Comparison of ENCODE assay signal across 29 mouse cellular contexts in the genomic region with DNA sequence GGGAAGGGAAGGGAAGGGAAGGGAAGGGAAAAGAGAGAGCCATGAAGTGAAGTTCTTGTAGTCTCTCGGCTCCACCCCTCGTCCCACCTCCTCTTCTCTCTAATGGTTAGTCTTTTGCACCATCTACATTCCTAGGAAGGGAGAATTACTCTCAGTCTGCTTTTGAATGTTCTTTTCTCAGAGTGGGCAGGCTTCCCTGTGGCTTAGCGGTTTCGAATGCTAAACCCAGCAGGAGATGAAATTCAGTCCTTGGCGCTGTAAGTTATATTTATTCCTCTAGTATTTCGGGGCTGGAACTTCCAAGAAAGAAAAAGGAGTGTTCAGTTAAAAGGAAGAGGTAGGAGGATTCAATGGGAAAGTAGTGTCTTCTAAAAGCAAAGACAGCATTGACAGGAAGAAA. TPM values are rescaled to one million over a fixed set of nuclear protein-coding genes. Genes with fewer than 3 reads are reported as not detected.
DNase-seq lines count a peak whose midpoint lies in the region; ATAC-seq and TF ChIP-seq lines count a peak whose summit lies in the region.
"Had no signal": no experiment of that assay in that cellular context is flagged by ENCODE, and none has a peak within 500 bp of the region (broad histone marks: within the 10 kb centered on the region; RNA-seq: fewer than 3 reads in every experiment).

No protein-coding gene starts in this region.

- no peak overlapping the region for H3K4me3 ChIP-seq in left cerebral cortex, adult 2 months
- H3K4me3 ChIP-seq in intestine, embryonic 15.5 days (replicated peaks): no peak overlapping the region
- H3K4me3 ChIP-seq: embryonic facial prominence, embryonic 12.5 days; erythroblast, embryonic 14.5 days; forebrain, embryonic 12.5 days; heart, embryonic 12.5 days; heart, embryonic 15.5 days; hindbrain, embryonic 10.5 days; hindbrain, embryonic 13.5 days had no signal

- H3K9me3 ChIP-seq in intestine, embryonic 15.5 days: no peaks in the 10 kb centered on the region
- H3K9me3 ChIP-seq: embryonic facial prominence, embryonic 12.5 days; forebrain, embryonic 12.5 days; heart, embryonic 12.5 days; heart, embryonic 15.5 days; hindbrain, embryonic 10.5 days; hindbrain, embryonic 13.5 days had no signal

- no peak overlapping the region for H3K4me2 ChIP-seq in intestine, embryonic 15.5 days (replicated peaks)
- H3K4me2 ChIP-seq: embryonic facial prominence, embryonic 12.5 days; forebrain, embryonic 12.5 days; heart, embryonic 12.5 days; heart, embryonic 15.5 days; hindbrain, embryonic 13.5 days had no signal

- H3K4me1 ChIP-seq in intestine, embryonic 15.5 days (replicated peaks): peaks cover 3% of the 10 kb centered on the region
- H3K4me1 ChIP-seq: heart, embryonic 12.5 days; heart, embryonic 15.5 days; hindbrain, embryonic 13.5 days had no signal

- no peaks in the 10 kb centered on the region for H3K27me3 ChIP-seq in intestine, embryonic 15.5 days (replicated peaks)
- H3K27me3 ChIP-seq: embryonic facial prominence, embryonic 12.5 days; forebrain, embryonic 12.5 days; heart, embryonic 12.5 days; heart, embryonic 15.5 days; hindbrain, embryonic 13.5 days had no signal

- no peak overlapping the region for H3K9ac ChIP-seq in intestine, embryonic 15.5 days
- H3K9ac ChIP-seq: embryonic facial prominence, embryonic 12.5 days; forebrain, embryonic 12.5 days; heart, embryonic 12.5 days; heart, embryonic 15.5 days; hindbrain, embryonic 13.5 days had no signal

- intact Hi-C loops in left cerebral cortex, postnatal 36 days (cut with DNase I): no loop called here
- intact Hi-C loops in left cerebral cortex, adult 2 months (cut with DNase I): no loop called here

- H3K27ac ChIP-seq in left cerebral cortex, adult 2 months: no peak overlapping the region
- H3K27ac ChIP-seq in intestine, embryonic 15.5 days: no peak overlapping the region
- H3K27ac ChIP-seq: embryonic facial prominence, embryonic 12.5 days; forebrain, embryonic 12.5 days; heart, embryonic 15.5 days; hindbrain, embryonic 10.5 days; hindbrain, embryonic 13.5 days had no signal

- peak; percentile 97 for ATAC-seq in frontal cortex, adult (ENCODE audit: low TSS enrichment)
- ATAC-seq in intestine, embryonic 15.5 days: no peak
- ATAC-seq: activated CD4-positive, CD25-positive, alpha-beta regulatory T cell, adult 4 months; CD4-positive, CD25-positive, alpha-beta regulatory T cell, adult 4 months; forebrain, embryonic 16.5 days; hindbrain, embryonic 16.5 days had no signal

- no peak for TF ChIP-seq CTCF in left cerebral cortex, adult 2 months (IDR thresholded peaks at IDR 0.05)

- DNase-seq in frontal cortex, postnatal 10 days (ENCODE audit: low spot score in 2 of 2): no peak
- DNase-seq in left cerebral cortex, postnatal 36 days (ENCODE audit: low spot score in 2 of 2): peak; percentile 28 to 29
- no peak for DNase-seq in left cerebral cortex, adult 2 months (ENCODE audit: extremely low spot score in 1 of 2, low spot score in 2 of 2)
- peak; percentile 18 for DNase-seq in R1 (ENCODE audit: low read depth, low spot score)
- peak; percentile 63 for DNase-seq in brain, adult 2 months (ENCODE audit: low read depth, low spot score)
- DNase-seq in gastrocnemius, postnatal 25 days: no peak
- DNase-seq: adrenal gland, adult 8-10 months; adrenal gland, postnatal 25 days; cerebellum, adult 18-20 months; cerebellum, adult 9-10 months; cerebellum, postnatal 14 days; gastrocnemius, postnatal 10 days; heart, adult 18-20 months; heart, postnatal 10 days; heart, postnatal 36 days had no signal

- H3K36me3 ChIP-seq in intestine, embryonic 15.5 days: no peaks in the 10 kb centered on the region
- H3K36me3 ChIP-seq: embryonic facial prominence, embryonic 12.5 days; forebrain, embryonic 12.5 days; heart, embryonic 12.5 days; heart, embryonic 15.5 days; hindbrain, embryonic 10.5 days; hindbrain, embryonic 13.5 days had no signal

- 86% methylated on average over 6 of the region's 6 CpGs for WGBS in intestine, embryonic 15.5 days

RNA-seq across cellular contexts. Expression of a gene that starts 51.4 kb away (rescaled TPM):
- total RNA-seq in left cerebral cortex, postnatal 36 days (2021): 10 to 100 TPM; 20.2 to 34.1 TPM
- 10 to 100 TPM; 27.3 to 31.1 TPM for total RNA-seq in left cerebral cortex, adult 2 months (2021)
- total RNA-seq in gastrocnemius, postnatal 25 days (2021): 1 to 10 TPM; 5.3 to 6.6 TPM
- 25.6 and 26.7 TPM in 2 replicates for polyA plus RNA-seq in intestine, embryonic 15.5 days (2015; fragmentation: Nextera tagmentation; extraction: Ambion mirVana)
- total RNA-seq: MEL had no signal
- polyA plus RNA-seq: erythroblast, embryonic 14.5 days had no signal

Comparison
In these comparisons a context has a peak if more than half of its experiments do, and no peak if none do; other contexts are left out.
1. DNase-seq: peak in left cerebral cortex, postnatal 36 days (2 of 2), R1 (single experiment) and brain, adult 2 months (single experiment); none in frontal cortex, postnatal 10 days (0 of 2), left cerebral cortex, adult 2 months (0 of 2) and gastrocnemius, postnatal 25 days (single experiment).